Mouse (Mus musculus) right cerebral cortex, adult 2 months (tissue): ENCODE results near the gene Cd34.

Experiments
- DNase-seq, 2 experiments: peaks; one replicate each; pipeline ENCODE4 v3.0.0; 2021 to 2022; ENCODE audit warnings: low spot score in 2 of 2

Cd34 gene

GRCm38 (mm10) chr1:194971980-194972379 lies 33.4 kb downstream of the Cd34 start:
- DNase-seq: peak; percentile 40 to 43

GRCm38 (mm10) chr1:194976164-194976516 lies 37.5 kb downstream of the Cd34 start:
- peak; percentile 94 for DNase-seq

GRCm38 (mm10) chr1:194976517-194977370 lies 38.1 kb downstream of the Cd34 start:
- peak; percentile 71 to 75 for DNase-seq

GRCm38 (mm10) chr1:194977371-194977761 lies 38.7 kb downstream of the Cd34 start:
- DNase-seq: peak; percentile 31 to 40

- DNase-seq: peak; percentile 53 to 72
Observed at GRCm38 (mm10) chr1:194977946-194978720, 39.5 kb downstream of the Cd34 start.

GRCm38 (mm10) chr1:194980826-194981435 lies 42.3 kb downstream of the Cd34 start:
- no peak for DNase-seq

GRCm38 (mm10) chr1:194982931-194983690 lies 44.5 kb downstream of the Cd34 start:
- no peak for DNase-seq

GRCm38 (mm10) chr1:194984914-194985313 lies 46.3 kb downstream of the Cd34 start:
- DNase-seq: no peak

GRCm38 (mm10) chr1:194985442-194986210 lies 47.0 kb downstream of the Cd34 start:
- DNase-seq: no peak

GRCm38 (mm10) chr1:194989024-194989423 lies 50.4 kb downstream of the Cd34 start:
- DNase-seq: no peak

GRCm38 (mm10) chr1:194990976-194991375 lies 52.4 kb downstream of the Cd34 start:
- DNase-seq: no peak

- no peak for DNase-seq
Observed at GRCm38 (mm10) chr1:194991654-194992053, 53.0 kb downstream of the Cd34 start.

GRCm38 (mm10) chr1:194992589-194993317 lies 54.1 kb downstream of the Cd34 start:
- DNase-seq: no peak

GRCm38 (mm10) chr1:194993409-194993988 lies 54.9 kb downstream of the Cd34 start:
- DNase-seq: no peak

GRCm38 (mm10) chr1:194994262-194994661 lies 55.6 kb downstream of the Cd34 start:
- no peak for DNase-seq

GRCm38 (mm10) chr1:194995196-194995595 lies 56.6 kb downstream of the Cd34 start:
- DNase-seq: no peak

- no peak for DNase-seq
Observed at GRCm38 (mm10) chr1:194998396-194998795, 59.8 kb downstream of the Cd34 start.

GRCm38 (mm10) chr1:195003328-195003727 lies 64.7 kb downstream of the Cd34 start:
- no peak for DNase-seq

GRCm38 (mm10) chr1:195004194-195004593 lies 65.6 kb downstream of the Cd34 start:
- no peak for DNase-seq

GRCm38 (mm10) chr1:195006267-195006666 lies 67.6 kb downstream of the Cd34 start:
- DNase-seq: no peak
